Mouse (Mus musculus): ENCODE measurements around the gene Kif9. TPM values are rescaled to one million over a fixed set of nuclear protein-coding genes. Genes with fewer than 3 reads are reported as not detected.

Kif9 gene
- polyA plus RNA-seq, 1 experiment from 2014 or later = 0.79 TPM

Other genes starting within 250 kb of the Kif9 start
- 3.9 and 4.6 TPM in 2 replicates for gene Cspg5, start 233.2 kb upstream of the Kif9 start, polyA plus RNA-seq (2015; fragmentation: Nextera tagmentation; extraction: Ambion mirVana)
- gene Elp6, start 171.8 kb upstream of the Kif9 start, polyA plus RNA-seq (2015; fragmentation: Nextera tagmentation; extraction: Ambion mirVana) = 22.0 and 22.3 TPM in 2 replicates
- 29.7 and 31.4 TPM in 2 replicates for gene Scap, start 143.7 kb upstream of the Kif9 start, polyA plus RNA-seq (2015; fragmentation: Nextera tagmentation; extraction: Ambion mirVana)
- gene Ptpn23, start 68.7 kb upstream of the Kif9 start, polyA plus RNA-seq (2015; fragmentation: Nextera tagmentation; extraction: Ambion mirVana) = 12.2 and 15.6 TPM in 2 replicates
- gene Ngp, start 57.2 kb upstream of the Kif9 start, polyA plus RNA-seq (2015; fragmentation: Nextera tagmentation; extraction: Ambion mirVana) = 5.3 and 10.7 TPM in 2 replicates
- 7.2 and 8.5 TPM in 2 replicates for gene Klhl18, start 264 bp upstream of the Kif9 start, polyA plus RNA-seq (2015; fragmentation: Nextera tagmentation; extraction: Ambion mirVana)
- gene Setd2, start 55.6 kb downstream of the Kif9 start, polyA plus RNA-seq (2015; fragmentation: Nextera tagmentation; extraction: Ambion mirVana) = 24.7 and 25.3 TPM in 2 replicates
- gene Nradd, start 147.5 kb downstream of the Kif9 start, polyA plus RNA-seq (2015; fragmentation: Nextera tagmentation; extraction: Ambion mirVana) = 27.0 and 29.0 TPM in 2 replicates
- 3.6 and 4.9 TPM in 2 replicates for gene Nbeal2, start 177.2 kb downstream of the Kif9 start, polyA plus RNA-seq (2015; fragmentation: Nextera tagmentation; extraction: Ambion mirVana)
- gene Ccdc12, start 179.5 kb downstream of the Kif9 start, polyA plus RNA-seq (2015; fragmentation: Nextera tagmentation; extraction: Ambion mirVana) = 162 and 166 TPM in 2 replicates

Measured in intestine, embryonic 15.5 days (tissue).